Mouse (Mus musculus) colon, adult 2 months (tissue): ENCODE measurements around the gene Olfr1408. TPM values are rescaled to one million over a fixed set of nuclear protein-coding genes. Genes with fewer than 3 reads are reported as not detected.

Source experiments
- polyA plus RNA-seq: library from polyadenylated mRNA; depleted of rRNA; stranded (reverse); fragments of >200 nt; gene quantifications from 2 replicates; pipeline ENCODE4 v1.2.3, GENCODE M21; 2012; rRNA removed

Olfr1408 gene
- not detected in 2 replicates for polyA plus RNA-seq

GRCm38 (mm10) chr1:173137274-173137673 lies at the start of gene Olfr1408:
Gene Olfr1408, minus strand, starts transcription at chr1:173137374.

Other genes starting within 250 kb of the Olfr1408 start
- gene Apcs, start 242.3 kb downstream of the Olfr1408 start, polyA plus RNA-seq, result not detected in 2 replicates
- gene Olfr16, start 187.0 kb downstream of the Olfr1408 start, polyA plus RNA-seq, result not detected in 2 replicates
- not detected in 2 replicates for gene Olfr1406, start 53.3 kb upstream of the Olfr1408 start, polyA plus RNA-seq
- gene Olfr218, start 60.4 kb upstream of the Olfr1408 start, polyA plus RNA-seq, result not detected in 2 replicates
- not detected in 2 replicates for gene Olfr1404, start 75.0 kb upstream of the Olfr1408 start, polyA plus RNA-seq
- gene Fcer1a, start 89.8 kb upstream of the Olfr1408 start, polyA plus RNA-seq, result not detected in 2 replicates
- not detected in 2 replicates for gene Olfr418, start 128.6 kb upstream of the Olfr1408 start, polyA plus RNA-seq
- 0.23 and 5.5 TPM in 2 replicates for gene Mptx2, start 140.4 kb upstream of the Olfr1408 start, polyA plus RNA-seq
- 12.9 and 18.3 TPM in 2 replicates for gene Ackr1, start 196.4 kb upstream of the Olfr1408 start, polyA plus RNA-seq
- gene Aim2, start 213.5 kb upstream of the Olfr1408 start, polyA plus RNA-seq, result 9.1 and 10.1 TPM in 2 replicates
- gene Cadm3, start 230.3 kb upstream of the Olfr1408 start, polyA plus RNA-seq, result 11.3 and 14.2 TPM in 2 replicates